Mouse (Mus musculus) left cerebral cortex, adult 11 months (tissue): ENCODE data around the gene Fxyd7.

ENCODE experiments used
- DNase-seq: peaks from one replicate; pipeline ENCODE4 v3.0.0; 2022; ENCODE audit warnings: low spot score

Gene Fxyd7

GRCm38 (mm10) chr7:31051321-31052021 lies at the start of gene Fxyd7:
TSS of gene Fxyd7 (minus strand) at chr7:31051467.
- no peak for DNase-seq

DNA sequence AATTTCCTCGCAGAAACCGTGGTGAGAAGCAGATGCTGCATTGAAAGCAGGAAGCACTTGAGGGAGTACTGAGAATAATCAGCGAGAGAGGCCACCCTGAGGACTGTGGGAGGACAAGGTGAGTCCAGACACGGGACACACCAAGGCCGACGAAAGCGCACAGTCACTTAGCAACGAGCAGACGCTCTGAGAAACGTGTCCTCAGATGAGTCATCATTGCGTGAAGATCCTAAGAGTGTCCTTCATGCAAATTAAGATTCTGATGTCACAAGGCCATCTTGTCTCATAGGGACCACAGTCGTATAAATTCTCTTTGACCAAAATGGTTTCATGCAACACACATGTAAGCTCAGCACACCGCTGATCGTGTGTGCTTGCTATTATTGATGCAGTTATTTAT lies 49.5 kb upstream of the Fxyd7 start:
- no peak for DNase-seq

DNA sequence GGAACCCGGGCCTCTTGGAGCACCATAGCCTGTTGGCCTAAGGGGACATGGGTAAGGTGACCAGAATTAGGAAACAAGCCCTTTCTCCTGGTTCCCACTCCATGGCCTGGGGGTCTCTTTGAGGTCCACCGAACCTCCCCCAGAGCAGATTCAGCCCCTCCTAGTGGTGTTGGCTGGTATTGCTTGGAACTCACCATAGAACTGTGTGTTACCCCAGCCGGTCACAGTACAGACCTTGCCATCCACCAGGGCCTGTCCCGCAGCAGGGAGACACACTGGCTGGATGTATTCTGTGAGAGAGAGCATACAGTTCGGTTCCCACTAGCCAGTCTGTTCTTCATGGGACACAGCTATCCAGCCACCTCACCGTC lies 48.3 kb upstream of the Fxyd7 start:
- no peak for DNase-seq

DNA sequence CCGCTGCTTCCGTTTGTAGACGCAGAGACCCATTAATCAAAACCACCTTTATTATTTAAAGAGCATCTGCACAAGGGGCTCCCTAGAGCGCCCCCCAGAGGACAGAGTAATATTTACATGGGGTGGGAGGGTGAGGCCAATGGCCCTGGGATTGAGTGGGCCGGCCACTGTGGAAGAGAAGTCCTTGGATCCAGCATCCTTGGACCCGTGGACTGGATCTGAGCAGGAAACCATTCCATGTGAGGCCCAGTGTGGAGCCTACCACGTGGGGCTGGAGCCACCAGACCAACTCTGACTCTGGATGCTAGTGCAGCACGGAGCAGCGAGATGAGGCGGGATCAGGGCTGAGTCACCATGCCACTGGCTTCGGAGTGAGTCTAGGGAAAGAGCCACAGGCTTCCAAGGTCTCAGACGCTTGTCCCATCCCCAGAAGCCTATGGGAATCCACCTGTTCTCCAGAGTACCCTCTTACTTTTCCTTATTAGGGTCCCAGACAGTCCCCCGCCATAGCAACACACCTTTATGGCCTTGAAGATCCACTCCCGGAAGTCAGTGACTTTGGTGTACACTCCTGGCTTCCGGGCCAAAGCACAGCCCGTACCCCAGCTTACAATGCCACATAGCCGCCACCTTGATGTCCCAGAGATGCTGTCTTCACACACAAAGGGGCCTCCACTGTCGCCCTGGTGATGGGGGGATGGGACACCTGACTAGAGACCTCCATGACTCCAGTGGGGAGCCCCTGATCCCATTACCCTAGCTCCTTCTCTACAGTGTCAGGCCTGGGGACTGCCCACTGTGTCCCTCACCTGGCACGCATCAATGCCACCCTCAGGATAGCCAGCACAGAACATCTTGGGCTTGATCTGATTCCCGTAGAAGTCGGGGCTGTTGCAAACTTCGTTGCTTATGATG lies 47.7 kb upstream of the Fxyd7 start:
- no peak for DNase-seq

GRCm38 (mm10) chr7:31097583-31098248 lies 46.4 kb upstream of the Fxyd7 start:
- peak; percentile 77 for DNase-seq

DNA sequence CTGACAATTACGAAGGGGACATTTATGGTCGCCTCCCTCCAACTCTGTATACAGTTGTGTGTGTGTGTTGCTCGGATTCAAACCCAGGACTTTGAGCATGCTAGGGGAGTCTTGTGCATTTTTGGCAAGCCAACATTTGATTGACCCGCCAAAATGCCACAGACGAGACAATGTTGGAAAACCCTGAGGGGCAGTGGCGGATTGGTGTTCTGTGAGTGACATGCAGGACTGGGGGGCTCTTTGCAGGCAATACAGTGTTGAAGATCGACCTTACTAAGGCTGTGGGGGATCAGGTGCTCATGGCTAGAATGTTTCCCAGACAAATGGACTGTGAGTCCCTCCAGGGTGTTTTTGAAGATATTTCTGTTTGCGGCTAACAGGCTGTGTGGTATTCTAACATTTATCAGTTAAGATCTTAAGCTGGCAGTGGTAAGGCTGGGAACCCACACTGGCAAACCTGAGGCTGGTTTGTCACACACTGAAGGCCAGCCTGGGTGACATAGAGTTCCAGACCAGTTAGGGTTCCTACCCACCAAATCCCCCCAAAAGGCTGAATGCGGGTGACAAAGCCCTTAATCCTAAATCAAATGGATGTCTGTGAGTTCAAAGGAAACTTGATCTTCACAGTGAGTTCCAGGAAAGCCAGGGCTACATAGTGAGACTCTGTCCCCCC lies 45.8 kb upstream of the Fxyd7 start:
- DNase-seq = no peak

GRCm38 (mm10) chr7:31094774-31095501 lies 43.7 kb upstream of the Fxyd7 start:
- no peak for DNase-seq

DNA sequence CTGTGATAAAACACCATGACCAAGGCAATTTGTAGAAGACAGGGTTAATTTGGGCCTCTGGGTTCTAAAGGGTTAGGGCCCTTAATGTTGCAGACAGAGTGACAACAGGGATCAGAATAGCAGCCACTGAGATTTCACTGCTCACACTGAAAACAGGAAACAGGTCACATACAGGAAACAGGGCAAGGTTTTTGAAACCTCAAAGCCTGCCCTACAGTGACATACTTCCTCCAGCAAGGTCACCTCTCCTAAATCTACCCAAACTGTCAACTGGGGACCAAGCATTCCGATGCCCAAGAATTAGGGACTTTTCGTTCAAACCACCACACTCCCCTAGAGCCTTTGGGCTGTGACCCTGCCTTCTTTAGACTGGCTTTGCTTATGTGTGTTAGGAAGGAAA lies 38.5 kb upstream of the Fxyd7 start:
- no peak for DNase-seq

DNA sequence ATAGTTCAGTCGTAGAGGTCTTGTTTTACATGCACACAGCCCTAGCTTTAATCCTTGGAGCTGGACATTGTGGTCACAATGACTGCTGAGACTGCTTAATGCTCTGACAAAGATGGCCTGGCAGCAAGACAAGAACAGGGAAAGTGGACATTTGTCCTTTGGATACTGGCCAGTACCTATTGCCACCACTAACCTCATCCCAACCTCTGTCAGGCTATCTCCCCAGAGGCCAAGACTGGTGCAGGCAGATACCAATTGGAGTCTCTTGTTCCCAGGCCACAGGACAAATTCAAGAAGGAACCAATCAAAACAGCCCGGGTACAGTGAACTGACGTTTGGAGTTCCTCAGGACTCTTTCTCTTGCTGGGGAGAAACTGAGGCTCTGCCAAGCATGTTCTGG lies 36.9 kb upstream of the Fxyd7 start:
- DNase-seq = no peak

GRCm38 (mm10) chr7:31087262-31087661 lies 36.0 kb upstream of the Fxyd7 start:
- DNase-seq = no peak

- no peak for DNase-seq
Observed at GRCm38 (mm10) chr7:31086175-31086755, 35.0 kb upstream of the Fxyd7 start.

DNA sequence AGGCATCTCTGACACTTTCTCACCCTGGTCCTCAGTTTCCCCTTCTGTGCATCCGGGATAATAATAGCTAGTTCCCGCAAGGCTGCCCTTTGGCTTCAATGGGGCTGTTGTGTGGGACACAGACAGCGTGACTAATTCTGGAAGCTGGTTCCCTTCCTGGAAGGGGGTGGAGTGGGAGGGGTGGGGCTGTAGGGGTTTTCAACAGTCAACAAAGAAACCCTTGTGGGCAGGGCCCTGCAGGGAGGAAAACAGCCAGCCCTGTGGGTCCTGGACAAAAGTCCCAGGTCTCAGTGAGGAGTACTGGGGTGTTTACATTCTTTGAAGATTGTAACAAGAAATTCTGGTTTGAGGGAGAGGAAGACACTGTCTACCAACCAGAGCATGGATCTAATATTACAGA lies 33.9 kb upstream of the Fxyd7 start:
- no peak for DNase-seq

DNA sequence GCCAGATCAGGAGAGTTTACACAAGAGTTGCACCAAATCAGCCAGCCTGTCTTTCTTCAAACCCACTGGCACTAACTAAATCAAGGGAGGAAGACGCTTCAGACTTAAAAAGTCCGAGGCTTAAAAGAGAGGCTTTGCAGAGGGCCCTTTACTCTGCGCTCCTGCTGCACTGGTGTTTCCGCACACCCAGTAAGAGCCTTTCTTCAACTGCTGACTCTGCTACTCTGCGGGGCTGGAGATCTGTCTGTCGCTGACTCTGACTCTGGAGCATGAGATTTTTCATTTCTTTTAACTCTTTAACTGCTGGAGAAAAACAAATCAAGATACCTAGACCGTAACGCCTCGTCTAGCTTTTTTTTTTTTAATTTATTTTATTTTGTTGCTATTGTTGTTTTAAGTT lies 32.9 kb upstream of the Fxyd7 start:
- no peak for DNase-seq

- DNase-seq = no peak
Observed at GRCm38 (mm10) chr7:31082831-31083588, 31.7 kb upstream of the Fxyd7 start.

GRCm38 (mm10) chr7:31082106-31082505 lies 30.8 kb upstream of the Fxyd7 start:
- DNase-seq = no peak

GRCm38 (mm10) chr7:31081106-31081505 lies 29.8 kb upstream of the Fxyd7 start:
- no peak for DNase-seq

DNA sequence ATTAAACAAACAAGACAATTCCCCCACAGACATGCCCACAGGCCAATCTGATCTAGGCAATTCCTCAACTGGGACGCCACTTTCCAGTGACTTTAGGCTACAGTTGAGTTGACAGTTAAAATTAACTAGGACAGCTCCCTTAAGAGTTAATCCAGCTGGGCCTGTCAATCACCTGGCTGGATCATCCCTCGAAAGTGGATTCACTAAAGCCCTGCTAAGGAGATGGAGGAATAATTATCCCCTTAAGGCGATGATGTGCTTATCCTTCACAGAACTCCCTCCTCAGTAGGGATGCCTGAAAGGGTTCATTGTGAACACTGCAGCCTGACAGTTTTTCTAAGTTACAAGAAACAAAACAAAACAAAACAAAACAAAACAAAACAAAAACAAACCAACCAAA lies 29.3 kb upstream of the Fxyd7 start:
- no peak for DNase-seq

DNA sequence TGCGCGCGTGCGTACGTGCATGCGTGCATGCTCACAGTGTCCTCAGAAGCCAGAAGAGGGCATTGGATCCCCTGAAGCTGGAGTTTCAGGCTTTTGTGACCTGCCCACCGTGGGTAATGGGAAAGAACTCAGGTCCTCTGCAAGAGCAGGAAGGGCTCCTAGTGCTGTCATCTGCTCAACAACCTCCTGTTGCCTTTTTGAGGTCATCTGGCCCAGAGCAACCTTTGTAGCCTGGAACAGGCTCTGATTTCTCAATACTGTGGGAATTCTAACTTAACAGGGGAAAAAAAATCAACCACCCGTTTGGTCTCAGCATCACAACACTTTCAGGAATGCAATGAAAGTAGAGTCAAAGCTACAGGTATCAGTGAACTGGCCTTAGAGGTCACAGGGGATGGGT lies 28.4 kb upstream of the Fxyd7 start:
- no peak for DNase-seq

GRCm38 (mm10) chr7:31077885-31078445 lies 26.7 kb upstream of the Fxyd7 start:
- peak; percentile 62 for DNase-seq

- no peak for DNase-seq
Observed at GRCm38 (mm10) chr7:31077470-31077869, 26.2 kb upstream of the Fxyd7 start.
